Mouse (Mus musculus) common myeloid progenitor, adult 5-6 weeks (primary cell): ENCODE results near the gene Bspry. TPM values are rescaled to one million over a fixed set of nuclear protein-coding genes. Genes with fewer than 3 reads are reported as not detected.
A peak's percentile ranks its signal among the peaks of the same experiment; 100 is the strongest.

Experiments used
- ATAC-seq: replicated peaks from 2 replicates; pipeline ENCODE4 v1.8.0; 2016; ENCODE audit warnings: low read depth, mild to moderate bottlenecking, moderate TSS enrichment, inconsistent platforms; ENCODE audit not compliant: poor library complexity, severe bottlenecking
- total RNA-seq: library from RNA; stranded (forward); fragments of 200-1000, 187-1606 nt; gene quantifications from 2 replicates; pipeline ENCODE4 v1.2.3, GENCODE M21; 2017

The Bspry gene
- 0.27 TPM in 1 of 2 replicates, not detected in the other for total RNA-seq

DNA sequence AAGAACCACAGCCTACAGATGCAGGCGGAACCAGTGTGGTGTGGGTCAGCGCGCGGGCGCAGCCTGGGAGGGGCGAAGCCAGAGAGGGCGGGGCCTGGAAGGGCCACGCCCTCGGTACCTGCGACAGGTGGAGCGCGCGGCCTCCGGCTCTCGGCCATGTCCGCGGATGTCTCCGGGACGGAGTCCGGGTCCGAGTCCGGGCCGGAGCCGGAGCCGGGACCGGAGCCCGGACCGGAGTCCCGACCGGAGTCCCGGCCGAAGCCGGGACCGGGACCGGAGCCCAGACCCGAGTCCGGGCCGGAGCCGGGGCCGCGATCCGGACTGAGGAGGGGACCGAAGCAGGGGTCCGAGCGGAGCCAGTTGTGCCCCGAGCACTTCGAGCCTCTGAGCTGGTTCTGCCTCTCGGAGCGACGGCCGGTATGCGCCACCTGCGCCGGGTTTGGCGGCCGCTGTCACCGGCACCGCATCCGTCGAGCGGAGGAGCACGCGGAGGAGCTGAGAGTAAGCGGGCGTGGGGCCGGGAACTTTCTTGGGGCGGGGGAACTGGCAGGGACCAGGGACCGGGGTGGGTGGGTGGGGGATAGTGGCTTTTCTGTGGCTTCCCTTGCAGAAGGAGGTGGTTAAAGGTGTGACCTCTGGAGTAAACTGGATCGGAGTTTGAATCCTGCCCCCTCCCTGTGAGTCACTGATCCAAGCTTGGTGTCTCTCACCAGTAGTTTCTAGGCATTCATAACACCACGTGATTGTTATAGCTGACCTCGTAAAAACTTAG, at the start of gene Bspry:
Gene Bspry (plus strand): TSS at position 117 of the 772 bp plus-strand sequence.
- ATAC-seq = peak; percentile 48

DNA sequence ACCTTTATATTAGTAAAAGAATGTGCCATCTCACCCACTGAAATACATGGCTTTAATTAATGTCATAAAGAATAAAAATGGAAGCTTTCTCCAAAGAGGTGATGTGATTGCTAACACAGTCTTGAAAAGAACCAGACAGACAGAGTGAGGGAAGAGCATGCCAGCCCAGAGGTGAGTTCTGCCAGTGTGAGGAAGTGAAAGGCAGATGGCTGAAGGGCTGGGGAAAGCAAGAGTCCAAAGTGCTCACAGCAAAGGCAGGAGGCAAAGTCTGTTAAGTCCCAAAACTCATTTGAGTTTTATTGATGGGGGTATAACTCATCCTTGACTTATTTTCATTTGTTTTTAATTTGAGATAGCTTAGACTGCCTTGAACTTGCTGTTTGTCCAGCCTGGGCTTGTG, 49.2 kb upstream of the Bspry start:
- no peak for ATAC-seq

DNA sequence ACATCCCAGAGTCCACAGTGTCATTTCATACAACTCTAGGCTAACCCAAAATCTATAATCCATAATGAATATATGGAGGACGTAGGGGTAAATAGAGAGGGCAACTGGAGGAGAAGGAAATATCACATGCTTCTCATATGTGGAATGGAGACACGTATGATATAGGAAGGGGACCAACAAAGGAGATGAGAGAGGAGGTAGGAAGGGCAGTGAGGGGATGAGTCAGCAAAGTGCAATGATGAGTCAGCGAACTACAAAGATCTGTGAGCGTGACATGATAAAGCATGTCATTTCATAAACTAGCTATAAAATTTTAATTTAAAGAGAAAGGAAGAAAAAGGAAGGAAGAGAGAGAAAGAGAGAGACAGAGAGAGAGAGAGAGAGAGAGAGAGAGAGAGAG, 48.3 kb upstream of the Bspry start:
- ATAC-seq = no peak

DNA sequence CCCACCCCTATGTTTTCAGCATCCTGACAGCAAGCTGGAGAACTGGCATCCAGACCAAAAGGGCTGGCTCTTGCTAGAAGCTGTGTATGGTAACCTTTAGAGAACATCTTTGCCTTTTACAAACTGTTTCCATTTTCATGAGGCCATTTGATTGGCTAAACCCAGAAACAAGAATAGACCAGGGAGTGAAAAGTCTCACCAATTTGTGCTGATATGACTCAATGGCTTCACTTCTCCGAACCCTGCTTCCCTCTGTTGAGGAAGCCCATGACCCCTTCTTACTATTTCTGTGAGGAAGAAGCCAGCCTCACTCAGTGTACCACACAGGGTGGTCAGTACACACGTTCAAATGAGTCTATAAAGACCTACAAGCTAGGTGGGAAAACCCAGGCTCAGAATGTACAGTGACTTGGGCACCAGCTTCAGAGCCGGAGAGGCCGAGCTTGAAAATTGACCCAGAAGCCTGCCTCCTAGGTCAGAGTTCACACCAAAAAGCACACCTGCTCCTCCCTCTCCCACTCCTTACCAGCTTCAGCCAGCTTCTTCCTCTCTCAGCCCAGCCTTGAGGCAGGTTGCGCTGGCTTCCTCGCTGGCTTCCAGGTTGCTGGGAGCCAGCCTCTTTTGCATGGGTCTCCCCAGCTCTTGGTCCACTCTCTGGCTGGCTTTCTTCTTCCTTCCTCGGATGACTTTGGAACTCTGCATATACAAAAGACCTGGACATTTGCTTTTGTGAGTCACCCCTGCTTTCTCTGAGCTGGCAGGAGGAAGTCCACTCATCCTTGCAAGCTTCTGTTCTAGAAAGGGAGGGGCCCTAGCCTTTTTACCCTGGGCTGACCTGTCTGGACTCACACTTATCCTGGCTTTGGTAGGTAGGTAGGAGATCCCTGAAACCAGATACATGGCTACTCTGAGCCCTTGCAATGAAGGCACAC, 45.6 kb upstream of the Bspry start:
- no peak for ATAC-seq

DNA sequence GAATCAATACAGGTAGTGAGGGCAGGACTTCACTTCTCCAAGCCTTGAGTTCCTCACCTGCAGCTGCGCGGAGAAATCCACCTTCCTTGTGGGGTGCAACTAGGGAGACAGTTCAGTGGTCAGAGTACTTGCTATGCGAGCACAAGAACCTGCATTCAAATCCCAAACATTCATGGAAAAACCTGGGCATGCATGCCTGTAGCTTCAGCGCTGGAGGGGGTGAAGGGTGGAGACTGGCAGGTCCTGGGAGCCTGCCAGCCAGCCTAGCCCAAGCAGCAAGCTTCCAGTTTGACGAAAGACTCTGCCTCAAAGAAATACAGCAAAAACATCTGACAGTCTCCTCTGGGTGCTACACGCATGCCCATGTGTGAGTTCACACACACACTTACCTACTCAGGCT, 44.8 kb upstream of the Bspry start, which contains the start of gene Rnf183:
Gene Rnf183 (minus strand): TSS at position 172 of the 400 bp plus-strand sequence.
- no peak for ATAC-seq

DNA sequence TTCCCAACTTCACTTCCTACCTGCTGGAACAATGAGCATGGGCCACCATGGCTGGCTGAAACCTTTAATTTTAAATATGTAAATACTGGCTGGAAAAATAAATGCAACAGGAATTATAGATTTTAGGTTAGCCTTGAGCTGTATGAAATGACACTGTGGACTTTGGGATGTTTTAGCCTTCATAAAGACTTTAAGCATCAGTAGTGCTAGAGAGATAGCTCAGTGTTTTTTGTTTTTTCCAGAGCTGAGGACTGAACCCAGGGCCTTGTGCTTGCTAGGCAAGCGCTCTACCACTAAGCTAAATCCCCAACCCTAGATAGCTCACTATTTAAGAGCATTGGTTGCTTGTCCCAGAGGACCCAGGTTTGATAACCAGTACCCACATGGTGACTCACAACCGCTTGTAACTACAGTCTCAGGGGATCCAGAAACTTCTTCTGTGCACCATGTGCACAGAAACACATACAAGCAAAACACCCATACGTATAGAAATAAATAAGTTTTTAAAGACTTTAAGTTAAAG, 42.5 kb upstream of the Bspry start:
- ATAC-seq = no peak

DNA sequence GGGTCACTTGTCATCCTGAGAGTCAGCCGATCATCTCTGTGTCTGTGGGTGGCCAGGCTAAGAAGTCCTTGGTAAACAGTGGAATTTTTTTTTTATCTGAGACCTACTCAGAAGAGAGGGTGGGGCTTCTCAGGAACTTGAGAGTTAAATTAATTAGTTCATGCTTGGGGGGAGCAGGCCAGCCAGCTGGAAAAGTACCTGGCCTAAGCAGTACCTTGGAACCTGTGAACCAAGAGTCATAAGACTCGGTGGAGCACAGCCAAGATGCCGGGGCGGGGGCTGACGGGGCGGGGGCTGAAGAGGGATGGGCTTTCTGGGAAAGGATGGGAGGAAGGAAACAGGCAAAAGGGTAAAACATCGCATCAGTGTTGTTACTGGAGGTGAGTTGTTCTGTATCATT, 42.0 kb upstream of the Bspry start:
- ATAC-seq = no peak

DNA sequence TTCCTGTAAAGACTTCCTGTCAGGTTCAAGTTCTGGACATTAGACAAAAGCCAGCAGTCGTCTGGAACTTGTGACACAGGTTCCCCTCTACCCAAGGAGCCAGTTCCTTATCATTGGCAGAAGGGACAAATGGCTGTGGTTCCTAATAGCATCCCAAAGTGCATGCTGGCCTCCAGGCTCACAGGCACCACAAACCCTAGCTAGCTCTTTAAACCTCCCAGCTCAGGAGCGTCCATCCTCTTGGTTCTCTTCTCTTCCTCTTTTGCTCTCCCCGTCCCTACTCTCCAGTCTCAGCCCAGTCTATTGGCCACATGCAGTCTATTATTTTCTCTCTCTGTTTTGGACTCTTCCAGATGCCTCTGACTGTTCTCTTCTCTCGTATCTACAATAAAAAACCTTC, 40.1 kb upstream of the Bspry start:
- ATAC-seq = peak; percentile 58

DNA sequence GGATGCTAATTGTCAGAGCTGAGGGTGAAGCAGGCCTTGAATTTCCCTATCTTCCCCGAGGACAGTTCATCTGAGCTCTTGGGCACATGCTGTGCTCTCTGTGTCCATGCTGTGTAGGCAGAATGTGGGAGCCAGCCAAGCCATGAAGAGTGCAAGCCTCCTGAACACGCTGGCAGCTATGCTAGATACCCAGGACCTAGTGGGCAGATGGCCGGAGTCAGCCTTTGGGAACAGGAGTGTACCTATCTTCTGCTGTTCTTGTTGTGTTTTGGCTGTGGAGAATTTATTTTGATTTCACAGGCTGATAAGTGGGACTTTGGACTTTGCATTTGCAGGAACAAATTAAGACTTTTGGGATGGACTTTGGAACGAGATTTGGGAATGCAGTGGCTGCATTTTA, 39.3 kb upstream of the Bspry start:
- no peak for ATAC-seq

DNA sequence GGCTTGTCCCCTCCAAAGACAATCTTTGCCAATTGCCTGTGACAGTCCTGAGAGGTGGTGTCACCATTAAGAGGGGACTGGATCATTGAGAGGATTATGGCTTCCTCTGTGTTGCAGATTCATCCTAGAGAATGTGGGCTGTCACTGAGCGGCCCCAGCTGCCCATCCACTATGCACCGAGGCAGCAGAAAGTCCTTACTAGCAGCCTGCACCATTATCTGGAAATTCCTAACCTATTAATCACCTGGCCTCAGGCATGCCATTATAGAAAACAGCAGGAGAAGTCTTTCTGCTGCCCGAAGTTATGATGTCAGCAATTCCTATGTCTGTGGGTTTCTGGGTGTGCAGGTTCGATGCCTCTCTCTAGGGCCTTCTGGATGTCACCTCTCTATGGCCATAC, 38.9 kb upstream of the Bspry start:
- ATAC-seq = no peak

DNA sequence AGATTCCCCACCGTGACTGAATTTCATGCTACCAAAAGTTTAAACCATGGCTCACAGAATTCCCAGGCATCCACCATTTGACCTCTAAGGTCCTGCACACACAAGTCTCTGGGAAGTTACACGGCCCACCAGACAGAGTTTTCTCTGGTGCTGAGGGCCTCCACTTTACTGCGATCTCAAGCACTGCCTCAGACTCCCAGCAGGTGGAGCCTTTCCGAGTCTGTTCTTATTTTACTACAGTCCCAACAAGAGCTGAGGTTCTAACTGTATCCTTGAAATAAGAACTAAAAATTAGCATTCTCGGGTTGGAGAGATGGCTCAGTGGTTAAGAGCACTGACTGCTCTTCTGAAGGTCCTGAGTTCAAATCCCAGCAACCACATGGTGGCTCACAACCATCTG, 24.9 kb upstream of the Bspry start:
- ATAC-seq = peak; percentile 84

DNA sequence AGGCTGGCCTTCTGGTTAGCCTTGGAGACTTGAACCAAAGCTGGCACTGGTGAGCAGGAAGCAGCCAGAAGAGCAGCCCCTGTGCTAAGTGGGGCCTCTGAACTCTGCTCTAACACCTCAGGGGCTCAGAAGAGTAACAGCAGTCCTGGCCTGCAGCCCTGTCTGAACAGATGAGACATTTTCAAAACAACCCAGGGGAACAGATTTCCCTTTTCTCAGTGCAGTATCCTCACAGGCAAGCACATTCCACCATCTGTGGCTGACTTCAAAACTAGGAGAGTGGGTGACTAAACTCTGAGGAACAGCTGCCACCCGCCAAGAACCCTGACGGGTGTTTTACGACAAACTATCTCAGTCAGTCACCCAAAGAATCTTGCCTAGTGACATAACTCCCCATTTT, 20.8 kb upstream of the Bspry start:
- no peak for ATAC-seq

DNA sequence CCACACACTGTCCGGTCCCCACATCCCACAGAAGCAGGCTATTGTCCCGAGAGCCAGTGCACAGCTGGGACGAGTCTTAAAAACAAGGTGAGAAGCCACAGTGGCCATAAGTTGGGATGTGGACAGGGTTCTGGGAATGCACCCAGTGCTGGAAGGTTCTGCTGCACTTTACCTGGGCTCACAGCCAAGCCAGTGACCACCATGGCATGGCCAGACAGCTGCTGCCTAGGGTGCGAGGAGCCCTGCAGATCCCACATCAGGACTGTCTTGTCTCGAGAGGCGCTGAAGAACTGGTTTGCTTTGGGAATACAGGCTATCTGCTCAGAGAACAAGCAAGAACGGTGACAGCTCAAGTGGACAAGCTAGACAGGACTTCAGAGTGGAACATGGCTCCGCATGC, 19.5 kb upstream of the Bspry start:
- ATAC-seq = no peak

DNA sequence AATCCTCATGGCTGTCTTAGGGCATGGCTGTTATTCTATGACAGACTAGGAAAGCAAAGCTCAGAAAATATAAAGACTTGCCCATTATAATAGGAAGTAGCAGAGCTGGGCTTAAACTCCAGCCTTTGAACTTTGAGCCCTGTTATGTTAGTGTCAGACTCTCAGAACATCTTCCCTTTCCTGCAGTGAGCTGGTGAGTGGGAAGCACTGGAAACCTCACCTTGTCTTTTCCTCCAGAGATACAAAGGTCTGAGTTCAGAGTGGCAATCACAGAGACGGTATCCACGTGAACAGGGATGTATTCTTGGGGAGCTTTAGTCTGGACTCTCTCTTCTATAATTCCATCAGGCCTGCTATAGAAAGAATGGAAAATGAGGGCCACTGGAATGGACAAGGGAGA, 16.7 kb upstream of the Bspry start:
- ATAC-seq = no peak

DNA sequence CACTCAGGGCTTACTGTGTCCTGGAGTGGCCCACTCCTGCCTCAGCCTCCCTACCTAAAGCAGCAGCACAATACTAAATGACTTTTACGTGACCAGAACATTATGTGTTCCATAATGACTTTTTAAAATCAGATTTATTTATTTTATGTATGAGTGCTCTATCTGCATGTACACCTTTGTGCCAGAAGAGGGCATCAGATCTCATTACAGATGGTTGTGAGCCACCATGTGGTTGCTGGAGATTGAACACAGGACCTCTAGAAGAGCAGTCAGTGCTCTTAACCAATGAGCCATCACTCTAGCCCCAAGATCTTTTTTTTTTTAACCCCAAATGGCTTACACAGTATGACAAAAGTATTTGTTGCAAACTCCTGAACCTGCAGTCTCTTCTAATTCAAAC, 11.7 kb upstream of the Bspry start:
- ATAC-seq = no peak

DNA sequence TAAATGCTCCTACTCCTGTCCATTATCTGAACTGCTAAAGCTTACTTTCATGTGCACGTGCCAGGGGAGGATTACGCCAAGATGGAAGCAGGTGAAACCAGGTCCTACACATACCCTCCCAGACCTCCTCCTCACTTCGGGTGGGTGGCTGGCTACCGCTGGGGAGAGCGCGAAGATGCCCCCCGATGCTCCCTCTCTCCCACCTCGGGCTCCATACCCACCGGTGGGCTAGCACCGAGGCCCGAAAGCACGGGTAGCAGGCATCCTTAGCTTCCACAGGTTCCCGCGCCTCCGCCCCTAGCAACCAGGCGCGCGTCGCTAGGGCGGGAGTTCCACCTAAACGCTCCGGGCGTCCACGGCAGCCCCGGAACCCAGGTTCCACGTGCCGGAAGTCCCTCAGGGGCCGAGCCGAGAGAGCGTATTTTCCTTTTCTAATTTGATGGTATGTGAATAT, 9.2 kb upstream of the Bspry start, which contains the start of gene Wdr31:
Gene Wdr31 (minus strand): TSS at position 299 of the 454 bp plus-strand sequence.
- ATAC-seq = peak; percentile 99

DNA sequence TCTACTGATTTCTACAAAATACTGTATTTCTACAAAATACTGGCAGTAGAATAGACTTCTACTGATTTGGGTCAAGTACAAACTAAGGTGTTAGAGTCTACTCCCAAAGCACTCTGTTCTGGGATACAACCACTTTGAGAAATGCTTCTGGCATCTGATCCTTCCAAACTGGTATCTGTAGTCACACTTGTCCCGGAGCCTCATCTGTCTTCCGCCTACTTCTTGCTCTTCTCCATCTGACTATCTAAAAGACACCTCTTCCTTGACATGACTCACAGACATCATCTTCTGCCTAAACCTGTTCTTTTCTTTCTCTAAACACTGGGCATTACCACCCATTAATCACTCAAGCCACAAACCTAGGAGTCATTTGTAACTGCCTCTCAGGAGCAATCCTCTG, 7.8 kb upstream of the Bspry start:
- no peak for ATAC-seq

DNA sequence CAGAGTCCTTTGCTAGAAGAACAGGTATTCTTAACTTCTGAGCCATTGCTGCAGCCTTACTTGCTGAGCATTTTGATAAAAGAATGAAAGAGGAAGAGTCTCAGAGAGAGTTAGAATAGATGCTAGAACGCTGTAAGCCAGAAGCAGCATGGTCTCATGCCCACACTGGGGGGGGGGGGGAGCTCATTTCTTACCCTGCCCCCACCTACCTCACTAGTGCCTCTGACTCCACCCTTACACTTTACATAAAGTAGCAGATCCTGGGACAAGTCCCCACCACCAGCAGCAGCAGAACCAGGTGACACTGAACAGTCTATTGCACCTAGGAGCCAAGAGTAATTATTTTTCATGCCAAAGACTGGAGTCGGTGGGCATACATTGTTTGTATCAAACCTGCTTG, 4.7 kb upstream of the Bspry start:
- ATAC-seq = no peak

DNA sequence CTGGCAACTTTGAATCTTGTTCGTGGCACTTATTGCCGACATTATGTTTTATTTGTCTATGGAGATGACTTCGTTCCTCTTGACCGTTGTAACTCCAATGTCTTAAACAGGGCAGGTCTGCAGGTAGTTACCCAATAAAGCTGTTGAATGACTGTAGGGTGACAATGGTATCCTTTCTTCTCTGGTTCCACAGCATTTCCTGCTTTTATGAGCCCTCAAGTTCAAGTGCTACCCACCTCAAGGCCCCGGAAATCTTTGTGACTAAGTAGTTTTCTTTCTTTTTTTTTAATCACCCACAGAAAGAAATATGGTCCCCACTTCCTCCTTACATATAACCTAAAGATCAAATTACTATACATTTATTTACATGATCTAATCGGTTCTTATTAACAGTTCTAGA, 4.1 kb upstream of the Bspry start:
- no peak for ATAC-seq

DNA sequence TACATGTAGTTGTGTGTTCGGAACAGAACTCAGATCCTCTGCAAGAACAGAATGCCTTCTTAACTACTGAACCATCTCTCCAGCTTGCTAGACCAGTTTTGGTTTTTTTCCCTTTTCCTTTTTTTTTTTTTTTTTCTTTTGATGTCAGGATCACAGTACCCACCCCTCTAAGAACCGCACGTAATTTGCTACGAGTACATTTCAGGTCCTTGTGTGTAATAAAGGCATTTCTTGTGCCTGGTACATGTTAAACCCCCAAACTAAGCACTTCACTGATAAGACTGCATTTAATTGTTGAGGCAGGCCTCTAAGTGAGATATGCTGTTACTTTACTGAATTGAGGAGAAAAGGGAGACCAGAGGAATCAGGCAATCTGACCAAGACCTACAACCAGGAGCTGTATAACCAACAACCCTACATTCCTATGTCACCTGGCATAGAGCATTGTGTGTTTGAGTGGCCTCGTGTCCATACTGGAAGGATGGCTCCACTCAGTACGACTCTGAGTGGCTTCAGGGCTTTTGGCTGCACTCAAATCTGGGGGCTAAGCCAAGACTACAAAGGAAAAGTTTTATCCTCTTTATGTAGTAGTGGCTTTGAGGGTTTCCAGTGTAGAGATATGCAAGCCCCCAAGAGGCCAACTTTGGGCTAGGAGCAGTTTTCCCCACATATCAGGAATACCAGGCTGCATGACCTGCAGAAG, 2.2 kb upstream of the Bspry start:
- ATAC-seq = no peak
